Mouse (Mus musculus): ENCODE measurements around the gene Dnajb8.

GRCm38 (mm10) chr6:88192756-88193155 lies 29.3 kb upstream of the Dnajb8 start:
- no peak for TF ChIP-seq CTCF (IDR thresholded peaks at IDR 0.05)
- TF ChIP-seq POLR2A (IDR thresholded peaks at IDR 0.05; ENCODE audit: insufficient read depth, low read depth, low read length): no peak

Data from heart, adult 2 months (tissue).